Mouse (Mus musculus) heart, postnatal 0 days (tissue): ENCODE results near the gene Fgf13.

Experiments
- CTCF ChIP-seq: IDR thresholded peaks from 2 replicates; pipeline ENCODE4 v1.5.1; 2016; ENCODE audit warnings: antibody characterized with exemption, control low read depth, low read depth
- EP300 ChIP-seq: IDR thresholded peaks from 2 replicates; pipeline ENCODE4 v1.6.1; 2016; ENCODE audit warnings: antibody characterized with exemption, low read depth

DNA sequence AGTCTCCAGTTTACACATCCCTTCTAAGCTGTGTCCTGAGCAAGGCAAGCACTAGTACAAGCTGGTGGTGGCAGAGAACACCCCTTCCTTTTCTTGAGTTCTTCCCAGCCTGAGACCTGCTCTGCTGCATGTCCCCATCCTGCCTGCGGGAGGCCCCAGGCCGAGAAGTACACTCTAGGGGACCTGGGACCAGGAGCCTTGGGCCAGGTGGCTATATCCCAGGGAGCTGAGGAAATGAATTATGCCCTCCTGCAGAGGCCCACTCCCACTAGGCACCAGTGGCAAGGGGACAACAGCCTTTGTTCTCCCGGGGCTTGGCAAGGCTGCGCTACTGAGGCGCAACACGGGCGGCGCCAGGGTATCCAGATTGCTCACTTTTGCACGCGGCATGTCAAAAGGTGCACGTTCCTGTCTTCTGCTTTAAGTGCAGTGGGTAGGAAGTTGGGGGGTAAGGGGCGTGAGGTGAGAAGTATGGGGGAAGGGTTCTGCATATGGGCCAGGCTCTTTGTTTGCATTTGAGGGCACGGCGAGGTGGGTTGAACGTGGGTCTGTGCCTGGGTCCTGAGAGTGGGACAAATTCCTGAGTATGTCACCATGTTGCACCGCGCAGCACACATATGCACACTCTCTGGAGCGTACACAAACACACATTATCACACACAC is 1.7 kb downstream of the Fgf13 start:
- TF ChIP-seq CTCF, result no peak
- TF ChIP-seq EP300, result no peak
